Mouse (Mus musculus) macrophage (primary cell): ENCODE data around the gene 1810049J17Rik. TPM values are rescaled to one million over a fixed set of nuclear protein-coding genes. Genes with fewer than 3 reads are reported as not detected.

Experiments
- H3K27ac ChIP-seq: fragments of 350-480 bp; formaldehyde crosslinking; 2 replicates; pipeline ENCODE4 v1.9.0; 2021
- H3K36me3 ChIP-seq: fragments of 350-480 bp; formaldehyde crosslinking; 2 replicates; pipeline ENCODE4 v1.9.0; 2021; ENCODE audit errors: inconsistent target
- H3K4me3 ChIP-seq: fragments of 350-480 bp; formaldehyde crosslinking; 2 replicates; pipeline ENCODE4 v1.9.0; 2021; ENCODE audit errors: inconsistent target
- H3K79me2 ChIP-seq: fragments of 350-480 bp; formaldehyde crosslinking; 2 replicates; pipeline ENCODE4 v1.9.0; 2021; ENCODE audit errors: inconsistent target
- WGBS: methylation state at CpG from one replicate; pipeline ENCODE4 v1.1.7; 2026; ENCODE audit warnings: inconsistent platforms; ENCODE audit not compliant: missing documents; 5-methylcytosine and 5-hydroxymethylcytosine counted together
- polyA plus RNA-seq: library from polyadenylated mRNA; stranded (reverse); fragments of 250-400 nt; gene quantifications from 3 replicates; pipeline ENCODE4 v1.2.4, GENCODE M21; 2018; ENCODE audit warnings: inconsistent platforms

1810049J17Rik gene
- polyA plus RNA-seq, 1 experiment from 2014 or later, result 3.2 TPM

GRCm38 (mm10) chr15:12358384-12358783, 36.7 kb upstream of the 1810049J17Rik start:
- Histone ChIP-seq H3K27ac (no peak overlapping the region), H3K4me3 (no peak overlapping the region), H3K79me2 (no peaks in the 10 kb centered on the region), H3K36me3 (peaks cover 9% of the 10 kb centered on the region; the same call in 1 of the 2 replicates)
- 97% methylated on average over 5 of the region's 5 CpGs for WGBS

DNA sequence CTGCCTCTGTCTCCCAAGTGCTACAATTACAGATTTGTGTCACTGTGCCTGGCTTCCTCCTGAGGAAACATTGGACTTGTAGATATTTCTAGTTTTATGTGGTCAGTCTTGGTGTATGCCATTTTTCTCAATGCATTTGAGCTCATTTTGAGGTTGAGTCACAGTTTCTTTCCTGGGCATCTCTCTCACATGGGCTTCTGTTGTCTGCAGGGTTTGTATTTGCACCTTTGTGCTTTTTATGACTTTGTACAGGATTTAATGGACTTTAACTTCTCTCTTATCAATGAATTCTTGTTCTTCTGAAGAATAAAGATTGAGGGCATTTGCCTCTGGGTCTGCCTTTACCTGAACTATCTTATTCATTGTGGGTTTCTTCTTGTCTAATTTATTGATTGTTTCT, 35.8 kb upstream of the 1810049J17Rik start:
- H3K36me3 ChIP-seq, result peaks cover 15% of the 10 kb centered on the region; the same call in 1 of the 2 replicates
- no peak overlapping the region for H3K27ac ChIP-seq
- H3K4me3 ChIP-seq, result no peak overlapping the region

DNA sequence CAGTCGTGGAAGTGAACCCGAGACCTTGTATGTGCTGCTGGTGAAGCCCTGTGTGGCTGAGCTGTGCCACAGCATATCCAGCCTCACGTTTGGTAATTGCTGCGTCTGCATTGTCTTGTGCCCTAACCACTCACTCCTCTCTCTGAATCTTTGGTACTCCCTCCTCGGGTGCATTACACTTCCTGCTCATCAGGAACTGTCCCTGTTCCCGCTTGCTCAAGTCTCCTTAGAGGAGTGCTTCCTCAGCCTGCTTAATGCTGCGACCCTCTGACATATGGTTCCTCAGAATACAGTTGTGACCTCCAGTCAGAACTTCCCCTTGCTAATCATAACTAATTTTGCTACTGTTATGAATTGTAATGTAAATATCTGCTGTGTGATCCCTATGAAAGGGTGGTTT, 34.2 kb upstream of the 1810049J17Rik start:
- peaks cover 21% of the 10 kb centered on the region for H3K36me3 ChIP-seq
- no peak overlapping the region for H3K4me3 ChIP-seq
- H3K79me2 ChIP-seq, result no peaks in the 10 kb centered on the region
- no peak overlapping the region for H3K27ac ChIP-seq
- 59% methylated on average over 7 of the region's 7 CpGs for WGBS

More for the DNA sequence above, 35.8 kb upstream of the 1810049J17Rik start:
- no peaks in the 10 kb centered on the region for H3K79me2 ChIP-seq

DNA sequence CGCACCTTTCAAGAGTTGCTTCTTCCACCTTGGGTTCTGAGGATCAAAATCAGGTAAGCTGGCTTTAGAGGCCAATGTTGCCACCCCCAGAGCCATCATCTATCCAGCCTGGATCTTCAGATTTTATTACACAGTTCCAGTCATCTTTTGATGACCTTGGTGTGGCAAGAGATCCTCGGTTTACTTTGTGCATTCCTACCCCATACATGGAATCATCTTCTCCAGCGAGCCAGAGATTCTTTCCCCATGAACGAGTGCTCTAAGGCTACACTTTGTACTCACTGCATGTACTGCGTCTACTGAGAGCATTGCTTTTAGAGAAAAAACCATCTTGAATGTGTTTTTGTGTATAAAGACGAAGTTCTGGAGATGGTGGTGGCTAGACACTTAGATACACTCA, 33.6 kb upstream of the 1810049J17Rik start:
- Histone ChIP-seq H3K79me2 (no peaks in the 10 kb centered on the region), H3K4me3 (no peak overlapping the region), H3K36me3 (peaks cover 26% of the 10 kb centered on the region), H3K27ac (no peak overlapping the region)
- WGBS, result 97% methylated on average over 6 of the region's 6 CpGs

GRCm38 (mm10) chr15:12354281-12354810, 32.6 kb upstream of the 1810049J17Rik start:
- 100% methylated on average over 2 of the region's 2 CpGs for WGBS
- no peak overlapping the region for H3K4me3 ChIP-seq
- peaks cover 35% of the 10 kb centered on the region for H3K36me3 ChIP-seq
- no peak overlapping the region for H3K27ac ChIP-seq
- no peaks in the 10 kb centered on the region; the same call in 1 of the 2 replicates for H3K79me2 ChIP-seq

DNA sequence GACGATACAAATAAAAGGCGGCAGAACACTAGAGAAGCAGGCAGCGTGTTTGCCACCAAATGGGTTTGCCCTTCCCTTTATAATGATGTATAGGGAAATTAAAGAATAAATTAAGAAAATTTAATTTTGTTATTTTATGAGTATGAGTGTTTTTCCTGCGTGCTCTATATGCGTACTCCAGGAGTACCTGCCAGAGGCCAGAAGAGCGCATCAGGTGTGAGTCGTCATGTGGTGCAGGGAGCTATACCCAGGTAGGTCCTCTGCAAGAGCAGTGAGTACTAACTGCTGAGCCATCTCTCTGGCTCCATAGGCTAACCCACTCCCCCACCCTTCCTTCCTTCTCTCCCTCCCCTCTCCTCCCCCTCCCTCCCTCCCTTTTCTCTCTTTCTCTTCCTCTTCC, 29.8 kb upstream of the 1810049J17Rik start:
- no peak overlapping the region for H3K4me3 ChIP-seq
- H3K79me2 ChIP-seq, result peaks cover 24% of the 10 kb centered on the region
- no peak overlapping the region for H3K27ac ChIP-seq
- 96% methylated on average over 7 of the region's 7 CpGs for WGBS
- H3K36me3 ChIP-seq, result peaks cover 45% of the 10 kb centered on the region

DNA sequence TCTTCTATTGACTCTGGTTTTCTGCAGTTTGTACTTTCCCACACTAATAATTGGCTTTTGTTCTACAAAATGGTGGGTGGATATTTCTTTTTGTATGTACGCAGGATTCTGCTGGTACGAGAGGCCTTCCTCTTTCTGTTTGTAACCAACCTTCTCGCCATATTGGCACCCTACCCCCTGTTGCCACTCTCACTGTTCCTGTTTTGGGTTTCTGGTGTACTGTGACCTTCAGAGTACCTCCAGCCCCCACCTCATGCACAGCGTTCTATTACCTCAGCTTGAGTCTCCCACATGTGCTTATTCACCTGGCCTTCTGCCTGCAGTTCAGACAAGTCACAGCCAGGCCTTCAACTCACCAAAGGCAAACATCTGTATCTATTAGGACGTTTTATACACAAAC, 28.1 kb upstream of the 1810049J17Rik start:
- H3K36me3 ChIP-seq, result peaks cover 45% of the 10 kb centered on the region
- H3K4me3 ChIP-seq, result no peak overlapping the region
- no peak overlapping the region for H3K27ac ChIP-seq
- peaks cover 40% of the 10 kb centered on the region for H3K79me2 ChIP-seq
- 64% methylated on average over 5 of the region's 5 CpGs for WGBS

DNA sequence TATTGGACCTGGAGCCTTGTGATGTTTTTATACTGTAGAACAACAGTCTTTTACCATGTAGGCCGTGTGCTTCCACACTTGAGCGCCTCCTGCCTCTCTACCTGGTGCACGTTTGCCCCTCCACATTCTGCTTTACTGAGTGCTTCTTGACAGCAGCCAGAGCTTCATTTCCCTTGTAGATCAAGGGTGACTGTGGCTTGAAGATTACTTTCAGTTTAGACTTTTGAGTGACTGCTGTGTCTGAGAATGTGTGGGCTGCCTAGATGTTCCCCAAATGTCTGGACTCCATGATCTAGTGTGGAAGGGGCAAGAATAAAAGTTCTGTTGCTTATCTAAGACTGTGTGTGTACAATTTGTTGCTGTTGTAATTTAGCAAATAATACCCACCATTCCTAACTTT, 27.3 kb upstream of the 1810049J17Rik start:
- WGBS, result 86% methylated on average over 3 of the region's 3 CpGs
- H3K36me3 ChIP-seq, result peaks cover 39% of the 10 kb centered on the region
- peaks cover 49% of the 10 kb centered on the region for H3K79me2 ChIP-seq
- H3K27ac ChIP-seq, result no peak overlapping the region
- no peak overlapping the region for H3K4me3 ChIP-seq

- no peak overlapping the region for H3K27ac ChIP-seq
- H3K36me3 ChIP-seq, result peaks cover 38% of the 10 kb centered on the region
- no peak overlapping the region for H3K4me3 ChIP-seq
- peaks cover 70% of the 10 kb centered on the region for H3K79me2 ChIP-seq
- WGBS, result 92% methylated on average over 3 of the region's 3 CpGs
These were observed 25.2 kb upstream of the 1810049J17Rik start for GRCm38 (mm10) chr15:12346916-12347315.

- peaks cover 8% of the 10 kb centered on the region for H3K36me3 ChIP-seq
- no peak overlapping the region for H3K27ac ChIP-seq
- 86% methylated on average over 4 of the region's 4 CpGs for WGBS
- no peak overlapping the region for H3K4me3 ChIP-seq
- peaks cover 100% of the 10 kb centered on the region for H3K79me2 ChIP-seq
These were observed 19.7 kb upstream of the 1810049J17Rik start for GRCm38 (mm10) chr15:12341401-12341758.

DNA sequence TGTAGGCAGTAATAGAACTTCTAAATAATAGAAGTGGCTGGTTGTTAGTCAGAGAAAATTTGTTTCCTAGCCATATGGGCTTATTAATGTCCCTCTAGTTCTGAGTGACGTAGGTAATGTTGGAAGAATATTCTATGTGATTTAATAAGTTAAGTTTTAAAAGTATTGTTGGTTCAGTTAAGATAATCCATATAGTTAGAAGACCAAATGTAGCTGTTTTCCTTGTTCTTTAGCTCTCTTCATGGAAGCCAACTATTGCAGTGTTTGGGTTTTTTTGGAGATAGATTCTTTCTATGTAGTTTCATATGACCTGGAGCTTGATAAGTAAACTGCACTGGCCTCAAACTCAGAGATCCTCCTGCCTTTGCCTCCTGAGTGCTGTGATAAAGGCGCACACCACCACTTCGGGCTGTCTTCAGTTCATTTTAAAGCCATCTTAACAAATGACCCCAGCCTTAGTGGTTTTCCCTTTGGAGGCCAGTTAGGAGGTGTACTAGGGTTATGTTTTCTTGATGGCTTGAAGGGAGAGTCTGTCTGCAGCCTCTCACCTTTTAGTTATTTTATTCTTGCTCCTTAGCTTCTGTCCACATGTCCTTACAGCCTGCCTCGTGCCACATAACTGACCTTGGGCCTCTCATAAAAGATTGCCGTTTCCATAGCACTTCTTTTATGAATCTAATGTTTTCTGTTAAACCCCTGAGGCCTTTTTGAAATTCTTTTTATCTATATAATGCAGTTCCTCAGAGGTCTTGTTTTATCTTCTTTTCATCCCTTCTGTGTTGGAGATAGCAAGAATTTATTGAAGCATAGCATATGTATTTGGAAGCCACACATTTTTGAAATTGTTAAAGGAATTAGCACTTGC, 19.1 kb upstream of the 1810049J17Rik start:
- Histone ChIP-seq H3K4me3 (no peak overlapping the region), H3K79me2 (peaks cover 100% of the 10 kb centered on the region), H3K36me3 (peaks cover 8% of the 10 kb centered on the region), H3K27ac (no peak overlapping the region)
- 93% methylated on average over 5 of the region's 5 CpGs for WGBS

DNA sequence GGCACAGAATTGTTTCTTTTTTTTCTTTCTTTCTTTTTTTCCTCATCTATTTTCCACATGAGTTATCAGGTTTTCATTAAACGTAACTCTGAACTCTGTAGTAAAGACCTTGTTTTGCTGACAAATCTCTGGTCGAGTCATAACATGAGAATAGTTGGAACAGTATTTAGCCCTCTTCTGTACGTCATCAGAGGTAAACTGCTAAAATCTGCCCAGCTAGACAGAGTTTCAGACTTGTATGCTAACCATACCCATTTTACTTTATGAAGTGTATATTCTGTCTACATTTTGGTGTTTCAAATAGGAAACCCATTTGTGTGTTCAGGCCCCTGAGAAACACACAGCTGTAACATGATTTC, 16.1 kb upstream of the 1810049J17Rik start:
- 96% methylated on average over 3 of the region's 3 CpGs for WGBS
- Histone ChIP-seq H3K79me2 (peaks cover 100% of the 10 kb centered on the region), H3K36me3 (peaks cover under 1% of the 10 kb centered on the region; the same call in 1 of the 2 replicates), H3K27ac (no peak overlapping the region), H3K4me3 (no peak overlapping the region)

- 87% methylated on average over 4 of the region's 4 CpGs for WGBS
- Histone ChIP-seq H3K79me2 (peaks cover 100% of the 10 kb centered on the region), H3K27ac (no peak overlapping the region), H3K4me3 (no peak overlapping the region), H3K36me3 (no peaks in the 10 kb centered on the region)
These were observed 15.5 kb upstream of the 1810049J17Rik start for GRCm38 (mm10) chr15:12337030-12337778.

DNA sequence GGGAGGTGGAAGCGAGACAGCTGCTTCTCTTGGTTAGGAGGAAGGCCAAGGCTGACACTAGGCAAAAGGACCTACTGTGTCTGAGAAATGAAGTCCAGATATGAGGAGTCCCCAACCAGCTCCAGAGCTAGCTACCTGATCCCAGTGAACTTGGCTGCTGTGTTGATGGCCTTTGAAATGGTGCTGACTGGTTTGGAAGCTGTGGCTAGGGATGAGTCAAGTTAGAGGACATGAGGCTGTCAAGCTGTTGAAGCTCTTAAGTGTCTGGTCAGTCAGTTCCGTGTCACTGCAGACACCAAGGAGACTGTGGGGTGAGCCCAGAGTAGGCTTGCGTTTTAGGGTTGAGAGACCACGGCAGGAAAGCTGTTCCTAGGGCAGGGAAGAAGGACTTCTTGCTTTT, 12.7 kb upstream of the 1810049J17Rik start:
- H3K79me2 ChIP-seq, result peaks cover 100% of the 10 kb centered on the region
- no peaks in the 10 kb centered on the region for H3K36me3 ChIP-seq
- no peak overlapping the region for H3K4me3 ChIP-seq
- 84% methylated on average over 4 of the region's 4 CpGs for WGBS
- no peak overlapping the region for H3K27ac ChIP-seq

- H3K4me3 ChIP-seq, result no peak overlapping the region
- H3K36me3 ChIP-seq, result no peaks in the 10 kb centered on the region
- H3K79me2 ChIP-seq, result peaks cover 100% of the 10 kb centered on the region
- 93% methylated on average over 1 of the region's 1 CpGs for WGBS
- no peak overlapping the region for H3K27ac ChIP-seq
These were observed 9.6 kb upstream of the 1810049J17Rik start for GRCm38 (mm10) chr15:12331300-12331699.
